Mouse (Mus musculus) gastrocnemius, adult 2 months (tissue): ENCODE data around the gene Gm20449. TPM values are rescaled to one million over a fixed set of nuclear protein-coding genes. Genes with fewer than 3 reads are reported as not detected.
"Not testable (repeated sequence)": the region's sequence is repeated elsewhere in the genome, so short reads cannot be mapped to it uniquely, and the experiment has no call there.

Source experiments
- DNase-seq: peaks from one replicate; pipeline ENCODE4 v3.0.0; 2022
- H3K27ac ChIP-seq: fragments of 200-600 bp; 2 replicates; pipeline ENCODE4 v1.8.1; 2022; ENCODE audit warnings: mild to moderate bottlenecking
- H3K4me3 ChIP-seq: fragments of 200-600 bp; 2 replicates; pipeline ENCODE4 v1.8.1; 2022; ENCODE audit warnings: mild to moderate bottlenecking, moderate library complexity
- CTCF ChIP-seq: fragments of 200-600 bp; IDR thresholded peaks from 2 replicates; pipeline ENCODE4 v1.8.1; 2022; ENCODE audit warnings: antibody characterized with exemption, mild to moderate bottlenecking, moderate library complexity
- intact Hi-C: fragments of 180-260 bp; cut with DNase I; formaldehyde crosslinking; loops from one replicate; pipeline ENCODE4 v1.15.1; 2025
- long read RNA-seq, 2 experiments: library from polyadenylated mRNA; stranded (forward); transcript quantifications; one replicate each; pipeline ENCODE4 v2.0.0; 2021
- total RNA-seq, 2 experiments: library from RNA; stranded (reverse); gene quantifications; 2 replicates each; pipeline ENCODE4 v1.2.3; 2021

Gm20449 gene
- under 1 TPM in 1 of 2 experiments, not detected in 1; 0.11 TPM for total RNA-seq
- long read RNA-seq, experiment 1, result 0 reads
- long read RNA-seq, experiment 2, result 0 reads

DNA sequence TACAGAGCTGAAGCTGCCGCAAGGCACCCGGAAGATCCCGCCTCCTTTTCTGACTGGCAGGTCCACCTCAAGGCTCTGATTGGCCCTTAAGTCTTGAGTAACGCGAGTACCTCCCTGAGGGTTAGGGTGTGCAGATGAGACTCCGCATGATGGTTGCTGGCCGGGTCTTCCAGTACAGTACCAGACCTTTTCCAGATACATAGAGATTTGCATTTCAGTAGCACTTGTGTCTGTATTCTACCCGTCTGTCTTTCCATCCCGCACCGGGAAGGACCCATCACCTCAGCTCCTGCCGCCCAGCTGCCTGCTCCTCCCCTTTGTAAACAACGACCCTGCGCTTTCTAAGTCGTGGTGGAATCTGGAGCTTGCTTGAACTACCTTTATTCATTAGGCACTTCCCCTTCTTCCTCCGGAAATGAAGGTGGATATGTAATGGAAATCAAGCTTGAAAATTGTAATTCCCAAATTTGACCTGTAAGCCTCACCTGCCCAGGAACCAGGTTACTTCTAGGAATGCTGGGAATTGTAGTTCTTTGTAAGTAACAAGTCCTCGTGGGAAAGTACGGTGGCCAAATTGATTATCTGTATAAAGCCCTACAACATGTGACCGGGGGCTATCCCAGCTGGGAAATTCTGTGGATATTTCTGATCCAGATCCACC is at the start of gene Gm20449, which contains the start of gene AW146154:
Gene Gm20449 (minus strand): TSS at position 29 of the 661 bp plus-strand sequence.
Gene AW146154 (minus strand): TSS at position 502 of the 661 bp plus-strand sequence.
- no peak for TF ChIP-seq CTCF
- peak; percentile 98 for DNase-seq
- intact Hi-C loops, result loop anchor here (1.0 to 10.0 kb wide), 4 partner anchors 99 to 995 kb away; partner anchors contain the start of genes 2610021A01Rik, AI987944 and Zfp788
- Histone ChIP-seq H3K4me3 (peak within 1 kb of the TSS; percentile 77), H3K27ac (peak within 1 kb of the TSS; percentile 88)

DNA sequence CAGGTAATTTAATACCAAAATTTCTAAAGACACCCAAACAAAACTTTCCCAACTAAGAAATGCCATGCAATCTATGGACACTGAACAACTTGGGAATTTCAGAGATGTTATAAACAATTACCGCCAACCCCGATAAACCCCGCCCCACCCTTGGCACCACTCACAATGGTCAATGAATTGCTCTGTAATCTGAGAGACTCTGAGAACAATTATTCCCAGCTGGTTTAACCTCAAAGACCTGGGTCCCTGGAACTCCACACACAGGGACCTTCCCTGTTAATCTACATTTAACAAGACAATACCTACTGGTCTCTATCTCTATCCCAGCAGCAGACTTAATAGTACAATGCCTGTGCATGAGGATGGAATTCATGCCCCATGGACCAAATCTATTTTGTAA is 13.5 kb upstream of the Gm20449 start:
- Histone ChIP-seq H3K27ac (no peak overlapping the region), H3K4me3 (no peak overlapping the region)
- intact Hi-C loops, result no loop called here
- no peak for TF ChIP-seq CTCF
- DNase-seq, result no peak

DNA sequence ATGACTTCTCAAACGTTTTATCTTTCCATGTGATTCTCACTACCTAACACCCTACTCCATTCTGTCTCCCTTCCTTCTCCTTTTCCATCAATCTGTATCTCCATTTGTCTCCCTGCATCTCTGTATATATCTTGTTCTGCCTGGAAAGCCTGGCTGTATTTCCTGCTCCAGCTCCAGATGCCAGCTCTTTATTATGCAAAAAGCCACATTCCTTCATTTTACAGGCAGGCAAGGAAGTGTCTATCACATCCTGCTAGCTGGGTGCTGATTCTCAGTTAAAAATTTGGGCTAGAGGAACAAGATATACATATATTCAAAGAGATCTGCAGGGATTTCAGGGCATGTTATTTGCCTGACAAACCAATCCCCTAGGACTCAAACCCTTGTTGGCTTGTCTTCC is 13.0 kb upstream of the Gm20449 start:
- TF ChIP-seq CTCF, result no peak
- H3K27ac ChIP-seq, result no peak overlapping the region
- intact Hi-C loops, result no loop called here
- H3K4me3 ChIP-seq, result no peak overlapping the region
- DNase-seq, result no peak

DNA sequence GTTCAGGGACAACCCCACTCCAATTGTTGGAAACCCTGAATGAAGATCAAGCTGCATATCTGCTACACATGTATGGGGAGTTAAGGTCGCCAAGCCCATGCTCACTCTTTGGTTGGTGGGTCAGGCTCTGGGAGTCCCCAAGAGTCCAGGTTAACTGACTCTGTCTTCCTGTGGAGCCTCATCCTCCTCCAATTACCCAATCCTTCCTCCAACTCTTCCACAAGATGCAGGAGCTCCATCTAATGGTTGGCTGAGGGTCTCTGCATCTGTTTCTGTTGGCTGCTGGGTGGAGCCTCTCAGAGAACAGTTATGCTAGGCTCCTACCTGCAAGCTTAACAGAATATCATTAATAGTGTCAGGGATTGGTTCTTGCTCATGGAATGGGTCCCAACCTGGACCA is 3.2 kb upstream of the Gm20449 start:
- DNase-seq, result no peak
- Histone ChIP-seq H3K4me3 (no peak overlapping the region), H3K27ac (no peak overlapping the region)
- TF ChIP-seq CTCF, result no peak
- intact Hi-C loops, result loop anchor here (10.0 kb wide), 1 partner anchor 992 kb away; no protein-coding TSS in a partner anchor

DNA sequence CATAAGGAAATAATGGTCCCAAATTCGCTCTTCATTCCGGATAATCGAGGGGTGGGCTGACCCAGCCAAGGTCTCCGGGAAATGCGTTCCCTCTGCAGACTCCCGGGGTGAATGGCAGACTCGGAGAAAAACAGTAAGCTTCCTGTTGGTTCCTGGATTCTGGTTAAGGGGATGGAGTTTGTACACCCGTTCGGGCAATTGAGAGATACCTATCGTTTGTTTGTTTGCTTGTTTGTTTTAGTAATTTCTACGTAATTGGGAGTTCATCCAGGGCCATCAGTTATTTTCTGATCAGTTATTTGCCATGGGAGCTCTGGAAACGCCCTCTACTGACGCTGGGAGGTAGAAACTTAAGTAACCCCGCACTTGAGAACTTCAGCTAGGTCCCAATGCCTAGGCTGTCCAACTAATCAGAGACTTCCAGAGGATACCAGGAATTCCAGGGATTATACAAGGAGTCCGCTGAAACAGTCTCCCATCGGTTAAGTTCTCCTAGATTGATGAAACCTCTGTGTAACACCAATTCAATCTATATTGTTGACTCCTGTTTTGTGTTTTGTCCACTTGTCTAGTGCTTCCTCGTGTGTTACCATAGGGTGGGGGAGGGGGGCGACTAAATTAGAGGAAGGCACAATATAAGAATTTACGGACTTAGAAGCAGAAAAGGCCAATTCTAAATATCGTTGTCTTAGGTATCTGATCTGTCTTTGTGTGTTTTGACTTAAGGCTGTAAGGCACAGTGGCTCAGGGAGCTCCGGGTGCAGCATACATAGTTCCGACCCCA is 1.1 kb upstream of the Gm20449 start:
- Histone ChIP-seq H3K27ac (peak overlapping the region; percentile 88), H3K4me3 (peak overlapping the region; percentile 77)
- intact Hi-C loops, result loop anchor here (2.0 to 10.0 kb wide), 2 partner anchors 132 to 994 kb away; partner anchors contain the start of gene Zfp788
- peak; percentile 61 for DNase-seq
- TF ChIP-seq CTCF, result peak; percentile 71

DNA sequence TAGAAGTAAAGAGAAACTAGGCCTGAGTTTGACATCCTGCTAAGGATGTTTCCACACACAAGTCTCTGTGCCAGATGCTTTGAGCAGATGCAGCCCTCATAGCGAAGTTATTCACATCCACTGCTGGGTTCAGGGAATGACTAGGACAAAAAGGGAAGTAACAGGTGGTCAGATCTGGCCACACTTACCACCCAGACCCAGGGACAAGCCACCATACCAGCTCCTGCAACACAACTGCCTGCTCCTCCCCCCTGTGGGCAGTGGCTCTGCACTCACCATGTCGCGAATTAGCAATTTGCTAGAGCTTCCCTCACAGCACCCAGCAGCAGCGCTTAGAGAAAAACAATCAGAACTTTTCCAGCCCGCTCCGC is 214 bp downstream of the Gm20449 start:
- intact Hi-C loops, result loop anchor here (1.0 to 2.0 kb wide), 2 partner anchors 100 to 106 kb away; partner anchors contain the start of genes 2610021A01Rik and AI987944
- DNase-seq, result not testable (repeated sequence)
- peak overlapping the region; percentile 77 for H3K4me3 ChIP-seq
- peak overlapping the region; percentile 88 for H3K27ac ChIP-seq

DNA sequence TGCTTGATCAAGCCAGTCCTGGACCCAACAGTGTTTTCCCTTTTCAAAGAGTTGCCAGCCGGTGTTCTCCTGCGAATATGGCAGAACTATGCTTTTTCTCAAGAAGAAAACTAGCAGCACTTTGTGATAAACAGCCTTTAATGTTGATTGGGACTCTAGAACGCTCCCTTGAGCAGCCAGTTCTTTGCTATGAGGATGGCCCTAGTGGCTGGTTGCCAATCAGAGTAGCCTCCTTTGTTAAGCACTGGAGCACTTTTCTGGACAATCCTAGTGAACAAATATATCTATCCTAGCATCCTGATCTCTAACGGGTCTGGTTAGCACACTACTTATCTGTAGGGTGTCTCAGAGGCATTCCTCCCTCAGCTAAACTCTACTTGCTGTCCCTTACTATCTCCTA is 753 bp downstream of the Gm20449 start:
- peak overlapping the region; percentile 88 for H3K27ac ChIP-seq
- H3K4me3 ChIP-seq, result peak overlapping the region; percentile 77
- intact Hi-C loops, result loop anchor here (2.0 kb wide), 1 partner anchor 100 kb away; the partner anchor contains the start of gene 2610021A01Rik
- DNase-seq, result not testable (repeated sequence)

DNA sequence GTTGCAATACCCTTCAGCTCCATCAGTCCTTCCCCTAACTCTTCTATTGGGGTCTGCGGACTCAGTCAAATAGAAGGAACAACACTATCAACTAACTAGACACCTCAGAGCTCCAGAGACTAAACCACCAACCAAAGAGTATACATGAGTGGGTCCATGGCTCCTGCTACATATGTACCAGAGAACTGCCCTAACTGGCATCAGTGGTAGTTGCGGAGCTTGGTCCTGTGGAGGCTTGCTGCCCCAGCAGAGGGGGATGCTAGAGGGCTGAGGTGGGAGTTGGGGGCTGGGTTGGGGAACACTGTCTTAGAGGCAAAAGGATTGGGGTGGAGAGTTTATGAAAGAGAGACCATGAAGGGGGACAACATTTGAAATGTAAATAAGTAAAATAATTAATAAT is 1.3 kb downstream of the Gm20449 start:
- Histone ChIP-seq H3K4me3 (no peak overlapping the region), H3K27ac (no peak overlapping the region)
- no peak for DNase-seq
- no peak for TF ChIP-seq CTCF
- intact Hi-C loops, result loop anchor here (2.0 kb wide), 1 partner anchor 101 kb away; the partner anchor contains the start of gene 2610021A01Rik

DNA sequence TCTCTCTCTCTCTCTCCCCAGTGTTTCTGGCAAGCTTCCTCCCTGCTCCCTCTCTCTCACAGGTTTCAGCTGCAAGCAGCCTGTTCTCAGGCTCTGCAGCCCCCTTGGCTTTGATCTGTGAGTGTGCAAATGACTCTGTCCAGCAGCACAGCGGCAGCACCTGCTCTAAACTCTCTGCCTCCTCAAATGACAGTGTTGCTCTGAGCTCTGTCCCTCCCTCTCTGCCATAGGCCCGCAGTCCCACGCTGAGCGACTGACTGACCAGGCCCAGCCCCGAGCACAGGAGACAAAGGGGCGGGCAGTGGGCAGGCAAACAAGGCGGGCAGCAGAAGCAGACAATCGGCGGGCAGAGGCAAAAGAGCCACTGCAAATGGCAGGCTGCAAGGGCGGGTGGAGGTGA is 47.4 kb downstream of the Gm20449 start:
- H3K27ac ChIP-seq, result no peak overlapping the region
- intact Hi-C loops, result no loop called here
- TF ChIP-seq CTCF, result no peak
- H3K4me3 ChIP-seq, result no peak overlapping the region
- no peak for DNase-seq

DNA sequence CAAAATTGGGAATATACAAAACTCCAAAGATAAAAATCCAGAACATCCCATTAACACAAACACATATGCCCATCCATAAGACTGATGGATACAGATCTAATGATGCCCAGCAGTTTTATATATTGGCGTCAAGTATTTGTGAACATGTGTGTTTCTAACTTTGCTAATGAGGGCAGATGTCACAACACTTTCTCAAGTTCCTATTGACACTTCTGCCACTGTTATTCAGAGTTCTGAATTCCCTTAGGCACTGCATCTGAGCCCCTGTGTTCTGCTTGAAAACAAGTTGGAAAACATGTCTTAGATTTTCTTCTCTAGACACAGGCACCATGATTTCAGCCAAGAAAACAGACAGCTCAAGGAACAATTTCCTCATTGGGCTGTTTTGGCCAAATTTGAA is 50.6 kb downstream of the Gm20449 start, which contains the start of gene Vmn2r57:
Gene Vmn2r57 (minus strand): TSS at position 101 of the 400 bp plus-strand sequence.
- intact Hi-C loops, H3K4me3 ChIP-seq, H3K27ac ChIP-seq, DNase-seq: not testable (repeated sequence)

DNA sequence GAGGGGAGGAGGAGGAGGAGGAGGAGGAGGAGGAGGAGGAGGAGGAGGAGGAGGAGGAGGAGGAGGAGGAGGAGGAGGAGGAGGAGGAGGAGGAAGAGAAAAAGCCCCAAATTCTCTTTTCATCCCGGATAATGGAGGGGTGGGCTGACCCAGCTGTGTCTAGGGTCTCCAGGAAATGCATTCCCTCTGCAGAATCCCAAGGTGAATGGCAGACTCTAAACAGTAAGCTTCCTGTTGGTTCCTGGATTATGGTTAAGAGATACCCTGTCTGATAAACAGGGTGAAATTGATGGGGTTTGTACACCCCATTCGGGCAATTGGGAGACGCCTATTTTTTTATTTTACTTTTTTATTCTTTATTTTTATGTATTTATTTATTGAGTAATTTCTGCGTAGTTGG is 105.1 kb downstream of the Gm20449 start:
- H3K27ac ChIP-seq, result no peak overlapping the region
- intact Hi-C loops, result loop anchor here (5.0 kb wide), 1 partner anchor 238 kb away; the partner anchor contains the start of gene Zfp788
- H3K4me3 ChIP-seq, result no peak overlapping the region
- TF ChIP-seq CTCF, result no peak
- no peak for DNase-seq

DNA sequence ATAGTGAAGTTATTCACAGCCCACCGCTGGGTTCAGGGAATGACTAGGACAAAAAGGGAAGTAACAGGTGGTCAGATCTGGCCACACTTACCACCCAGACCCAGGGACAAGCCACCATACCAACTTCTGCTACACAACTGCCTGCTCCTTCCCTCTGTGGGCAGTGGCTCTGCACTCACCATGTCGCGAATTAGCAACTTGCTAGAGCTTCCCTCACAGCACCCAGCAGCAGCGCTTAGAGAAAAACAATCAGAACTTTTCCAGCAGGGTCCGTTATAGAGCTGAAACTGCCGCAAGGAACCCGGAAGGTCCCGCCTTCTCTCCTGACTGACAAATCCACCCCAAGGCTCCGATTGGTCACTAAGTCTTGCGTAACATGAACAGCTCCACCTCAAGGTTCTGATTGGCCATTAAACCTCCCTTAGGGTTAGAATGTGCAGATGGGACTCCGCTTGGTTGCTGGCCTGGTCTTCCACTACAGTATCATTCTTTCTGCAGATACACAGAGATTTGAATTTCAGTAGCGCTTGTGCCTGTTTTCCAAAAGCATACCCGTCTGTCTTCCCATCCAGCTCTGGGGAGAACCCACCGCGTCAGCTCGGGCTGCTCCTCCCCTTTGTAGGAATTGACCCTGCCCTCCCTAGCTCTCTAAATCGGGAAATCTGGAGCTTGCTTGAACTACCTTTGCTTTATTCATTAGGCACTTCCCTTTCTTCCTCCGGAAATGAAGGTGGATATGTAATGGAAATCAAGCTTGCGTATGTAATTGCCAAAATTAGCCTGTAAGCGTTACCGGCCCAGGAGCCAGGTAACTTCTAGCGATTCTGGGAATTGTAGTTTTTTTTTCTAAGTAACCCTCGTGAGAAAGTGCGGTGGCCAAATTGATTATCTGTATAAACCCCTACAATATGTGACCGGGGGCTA is 105.9 kb downstream of the Gm20449 start, which contains the start of gene AI987944:
Gene AI987944 (minus strand): TSS at position 332 of the 924 bp plus-strand sequence.
- peak within 1 kb of the TSS; percentile 94 for H3K27ac ChIP-seq
- peak; percentile 84 for DNase-seq
- H3K4me3 ChIP-seq, result peak within 1 kb of the TSS; percentile 85
- intact Hi-C loops, result loop anchor here (1.0 to 5.0 kb wide), 2 partner anchors 106 to 239 kb away; partner anchors contain the start of genes AW146154, Gm20449 and Zfp788
- no peak; the same call in 1 of the 2 replicates for TF ChIP-seq CTCF

Other genes with a start within 250 kb of the Gm20449 start
- gene AI987944, start 106.0 kb downstream of the Gm20449 start, total RNA-seq, result 10 to 100 TPM; 11.0 to 11.1 TPM
- under 1 TPM; 0.20 to 0.22 TPM for gene Vmn2r57, start 50.7 kb downstream of the Gm20449 start, total RNA-seq
- 1 to 10 TPM; 4.0 to 4.7 TPM for gene AW146154, start 473 bp upstream of the Gm20449 start, total RNA-seq
- gene Gm6871, start 74.2 kb upstream of the Gm20449 start, total RNA-seq, result not detected
- gene 2610021A01Rik, start 99.8 kb upstream of the Gm20449 start, total RNA-seq, result 10 to 100 TPM in 1 of 2 experiments, 1 to 10 TPM in 1; 9.7 to 10.5 TPM
- 10 to 100 TPM in 1 of 2 experiments, 1 to 10 TPM in 1; 9.8 to 10.8 TPM for gene Zfp788, start 133.8 kb upstream of the Gm20449 start, total RNA-seq